11 mouse cellular contexts compared by ENCODE assay signal in genomic region chr10:61662391-61662988, GRCm38 (mm10). TPM values are rescaled to one million over a fixed set of nuclear protein-coding genes. Genes with fewer than 3 reads are reported as not detected.
DNase-seq lines count a peak whose midpoint lies in the region; ATAC-seq and TF ChIP-seq lines count a peak whose summit lies in the region.
"Had no signal": no experiment of that assay in that cellular context is flagged by ENCODE, and none has a peak within 500 bp of the region (broad histone marks: within the 10 kb centered on the region; RNA-seq: fewer than 3 reads in every experiment).

No protein-coding gene starts in this region.

- DNase-seq in kidney, postnatal 10 days = peak; percentile 42
- peak; percentile 33 for DNase-seq in 416B (ENCODE audit: low read depth)
- DNase-seq in adrenal gland, postnatal 10 days = peak; percentile 58
- DNase-seq in hindbrain, postnatal 0 days (ENCODE audit: low spot score) = peak; percentile 51
- DNase-seq in T-cell, adult 2 months (ENCODE audit: low spot score) = no peak
- DNase-seq in heart, embryonic 10.5 days (ENCODE audit: low spot score) = no peak
- DNase-seq in kidney, adult 18-20 months = no peak
- DNase-seq: cerebellum, adult 9-11 months; layer of hippocampus, adult 9-11 months; liver had no signal

- peaks cover 2% of the 10 kb centered on the region; the same call in 1 of the 2 replicates for H3K4me1 ChIP-seq in kidney, embryonic 15.5 days
- H3K4me1 ChIP-seq in hindbrain, postnatal 0 days (ENCODE audit: insufficient read depth, low read length) = no peaks in the 10 kb centered on the region
- no peaks in the 10 kb centered on the region for H3K4me1 ChIP-seq in heart, embryonic 10.5 days

- no peaks in the 10 kb centered on the region for H3K9me3 ChIP-seq in kidney, embryonic 15.5 days (replicated peaks)
- no peaks in the 10 kb centered on the region for H3K9me3 ChIP-seq in hindbrain, postnatal 0 days (ENCODE audit: low read length)
- no peaks in the 10 kb centered on the region for H3K9me3 ChIP-seq in heart, embryonic 10.5 days

- TF ChIP-seq CTCF in hindbrain, postnatal 0 days (IDR thresholded peaks at IDR 0.05; ENCODE audit: low read depth) = no peak

- no peak for ATAC-seq in kidney, embryonic 15.5 days (replicated peaks; ENCODE audit: low FRiP score)
- ATAC-seq in hindbrain, postnatal 0 days = peak; percentile 12; the same call in 1 of the 2 replicates

- no peak overlapping the region for H3K4me2 ChIP-seq in kidney, embryonic 15.5 days
- no peak overlapping the region for H3K4me2 ChIP-seq in hindbrain, postnatal 0 days (ENCODE audit: low read depth, low read length)

- H3K27ac ChIP-seq in kidney, embryonic 15.5 days = no peak overlapping the region
- H3K27ac ChIP-seq in hindbrain, postnatal 0 days = no peak overlapping the region
- no peak overlapping the region for H3K27ac ChIP-seq in heart, embryonic 10.5 days

- peaks cover 80% of the 10 kb centered on the region for H3K36me3 ChIP-seq in kidney, embryonic 15.5 days
- H3K36me3 ChIP-seq in hindbrain, postnatal 0 days (ENCODE audit: insufficient read depth, low read length) = peaks cover 9% of the 10 kb centered on the region; the same call in 1 of the 2 replicates
- H3K36me3 ChIP-seq in heart, embryonic 10.5 days = peaks cover 75% of the 10 kb centered on the region

- no peaks in the 10 kb centered on the region for H3K27me3 ChIP-seq in kidney, embryonic 15.5 days
- no peaks in the 10 kb centered on the region for H3K27me3 ChIP-seq in hindbrain, postnatal 0 days (ENCODE audit: insufficient read depth, low read length)
- H3K27me3 ChIP-seq in heart, embryonic 10.5 days (ENCODE audit: insufficient read depth, poor library complexity, severe bottlenecking) = no peaks in the 10 kb centered on the region

- no peak overlapping the region for H3K4me3 ChIP-seq in kidney, embryonic 15.5 days (replicated peaks)
- H3K4me3 ChIP-seq in hindbrain, postnatal 0 days (ENCODE audit: low read length) = no peak overlapping the region
- no peak overlapping the region for H3K4me3 ChIP-seq in heart, embryonic 10.5 days

- WGBS in kidney, embryonic 15.5 days = 52% methylated on average over 10 of the region's 10 CpGs
- 52% methylated on average over 10 of the region's 10 CpGs for WGBS in hindbrain, postnatal 0 days
- 67% methylated on average over 10 of the region's 10 CpGs for whole genome bisulfite sequencing in heart, embryonic 10.5 days

- no peak overlapping the region for H3K9ac ChIP-seq in kidney, embryonic 15.5 days
- H3K9ac ChIP-seq in hindbrain, postnatal 0 days (replicated peaks; ENCODE audit: low read length) = no peak overlapping the region

RNA-seq across cellular contexts. Expression of gene Ppa1, which starts 14.1 kb away (rescaled TPM):
- polyA plus RNA-seq in kidney, embryonic 15.5 days (2015; fragmentation: Nextera tagmentation; extraction: Ambion mirVana) = 193 and 202 TPM in 2 replicates
- 100 to 1,000 TPM; 110 to 122 TPM for total RNA-seq in adrenal gland, postnatal 10 days (2021)
- 66.9 and 80.6 TPM in 2 replicates for total RNA-seq in hindbrain, postnatal 0 days (2014; rRNA removed)
- polyA plus RNA-seq in hindbrain, postnatal 0 days (2015; fragmentation: Nextera tagmentation; extraction: Ambion mirVana) = 185 and 186 TPM in 2 replicates
- 183 and 245 TPM in 2 replicates for polyA plus RNA-seq in heart, embryonic 10.5 days (2016; fragmentation: Nextera tagmentation; extraction: Ambion mirVana)

RNA-seq across cellular contexts. Expression of gene Sar1a, which starts 17.6 kb away (rescaled TPM):
- polyA plus RNA-seq in kidney, embryonic 15.5 days (2015; fragmentation: Nextera tagmentation; extraction: Ambion mirVana) = 225 and 236 TPM in 2 replicates
- total RNA-seq in adrenal gland, postnatal 10 days (2021) = 100 to 1,000 TPM; 161 to 179 TPM
- total RNA-seq in hindbrain, postnatal 0 days (2014; rRNA removed) = 125 and 133 TPM in 2 replicates
- 188 and 189 TPM in 2 replicates for polyA plus RNA-seq in hindbrain, postnatal 0 days (2015; fragmentation: Nextera tagmentation; extraction: Ambion mirVana)
- polyA plus RNA-seq in heart, embryonic 10.5 days (2016; fragmentation: Nextera tagmentation; extraction: Ambion mirVana) = 187 and 218 TPM in 2 replicates

RNA-seq across cellular contexts. Expression of gene Tysnd1, which starts 32.8 kb away (rescaled TPM):
- polyA plus RNA-seq in kidney, embryonic 15.5 days (2015; fragmentation: Nextera tagmentation; extraction: Ambion mirVana) = 33.0 and 36.5 TPM in 2 replicates
- 10 to 100 TPM; 84.3 to 87.3 TPM for total RNA-seq in adrenal gland, postnatal 10 days (2021)
- total RNA-seq in hindbrain, postnatal 0 days (2014; rRNA removed) = 70.5 and 84.8 TPM in 2 replicates
- polyA plus RNA-seq in hindbrain, postnatal 0 days (2015; fragmentation: Nextera tagmentation; extraction: Ambion mirVana) = 31.8 and 32.2 TPM in 2 replicates
- 26.8 and 39.2 TPM in 2 replicates for polyA plus RNA-seq in heart, embryonic 10.5 days (2016; fragmentation: Nextera tagmentation; extraction: Ambion mirVana)

RNA-seq across cellular contexts. Expression of gene Aifm2, which starts 52.6 kb away (rescaled TPM):
- 19.6 and 20.5 TPM in 2 replicates for polyA plus RNA-seq in kidney, embryonic 15.5 days (2015; fragmentation: Nextera tagmentation; extraction: Ambion mirVana)
- total RNA-seq in adrenal gland, postnatal 10 days (2021) = 100 to 1,000 TPM; 292 TPM
- 21.0 and 28.4 TPM in 2 replicates for total RNA-seq in hindbrain, postnatal 0 days (2014; rRNA removed)
- 14.5 and 14.6 TPM in 2 replicates for polyA plus RNA-seq in hindbrain, postnatal 0 days (2015; fragmentation: Nextera tagmentation; extraction: Ambion mirVana)
- polyA plus RNA-seq in heart, embryonic 10.5 days (2016; fragmentation: Nextera tagmentation; extraction: Ambion mirVana) = 13.1 and 23.0 TPM in 2 replicates

Comparison
In these comparisons a context has a peak if more than half of its experiments do, and no peak if none do; other contexts are left out.
1. DNase-seq: peak in kidney, postnatal 10 days (single experiment), 416B (single experiment), adrenal gland, postnatal 10 days (single experiment) and hindbrain, postnatal 0 days (single experiment); none in T-cell, adult 2 months (single experiment), heart, embryonic 10.5 days (single experiment) and kidney, adult 18-20 months (single experiment).